Mouse (Mus musculus): ENCODE measurements at regions not wholly inside any gene's neighbourhood (a gene's known extent, or its start where the extent isn't known, plus 50 kb on each side); places are given as distances from the start of the nearest gene placed in this dataset.

GRCm38 (mm10) chr12:77085244-77085643 lies 123.2 kb upstream of the Max start:
- WGBS: 59% methylated on average over 7 of the region's 7 CpGs
- no peak for TF ChIP-seq POLR2A (IDR thresholded peaks at IDR 0.05; ENCODE audit: borderline replicate concordance, extremely low read depth, low read depth, low read length)
- no peak for TF ChIP-seq CTCF (IDR thresholded peaks at IDR 0.05; ENCODE audit: insufficient read depth, low read length)
- DNase-seq: no peak
- H3K4me3 ChIP-seq (replicated peaks; ENCODE audit: extremely low read depth, low read depth, low read length): no peak overlapping the region
- no peaks in the 10 kb centered on the region for H3K4me1 ChIP-seq (ENCODE audit: control insufficient read depth, insufficient read depth, low read length)

DNA sequence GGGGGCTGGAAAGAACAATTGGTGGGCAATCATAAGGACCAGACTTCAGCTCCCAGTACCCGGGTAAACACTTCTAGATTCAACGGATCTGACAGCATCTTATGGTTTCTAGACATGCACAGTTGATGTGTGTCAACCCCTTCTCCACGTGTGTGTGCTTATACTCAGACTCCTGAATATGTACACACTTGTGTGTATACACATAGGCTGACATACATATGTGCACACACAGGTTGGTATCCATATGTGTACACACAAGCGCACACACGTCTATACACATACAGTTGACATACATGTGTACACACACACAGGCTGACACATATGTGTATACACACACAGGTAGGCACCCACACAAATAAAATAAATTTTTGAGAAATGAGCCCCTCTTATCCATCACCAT lies 122.7 kb upstream of the Max start:
- Histone ChIP-seq H3K4me1 (ENCODE audit: control insufficient read depth, insufficient read depth, low read length) (no peaks in the 10 kb centered on the region), H3K4me3 (replicated peaks; ENCODE audit: extremely low read depth, low read depth, low read length) (no peak overlapping the region)
- TF ChIP-seq CTCF (IDR thresholded peaks at IDR 0.05; ENCODE audit: insufficient read depth, low read length) (no peak), POLR2A (IDR thresholded peaks at IDR 0.05; ENCODE audit: borderline replicate concordance, extremely low read depth, low read depth, low read length) (no peak)
- 81% methylated on average over 5 of the region's 5 CpGs for WGBS
- no peak for DNase-seq

DNA sequence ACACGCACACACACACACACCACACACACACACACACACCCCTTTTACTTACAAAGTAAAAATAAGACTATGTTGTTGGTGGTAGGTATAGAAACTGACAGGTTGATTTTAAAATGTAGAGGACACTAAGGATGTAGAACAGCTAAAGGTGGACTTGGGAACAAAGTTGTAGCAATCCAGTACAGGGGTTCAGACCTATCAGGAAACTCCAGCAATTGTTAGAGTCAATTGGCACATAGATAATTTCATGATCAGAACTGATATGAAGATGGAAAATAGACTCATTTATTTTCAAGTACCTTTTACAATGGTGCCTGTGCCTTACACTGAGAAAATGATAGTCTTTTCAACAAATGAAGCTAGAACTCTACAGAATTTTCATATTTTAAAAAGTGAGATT lies 122.3 kb upstream of the Max start:
- 83% methylated on average over 1 of the region's 1 CpGs for whole genome bisulfite sequencing
- no peak for TF ChIP-seq POLR2A (IDR thresholded peaks at IDR 0.05; ENCODE audit: borderline replicate concordance, extremely low read depth, low read depth, low read length)
- TF ChIP-seq CTCF (IDR thresholded peaks at IDR 0.05; ENCODE audit: insufficient read depth, low read length): no peak

DNA sequence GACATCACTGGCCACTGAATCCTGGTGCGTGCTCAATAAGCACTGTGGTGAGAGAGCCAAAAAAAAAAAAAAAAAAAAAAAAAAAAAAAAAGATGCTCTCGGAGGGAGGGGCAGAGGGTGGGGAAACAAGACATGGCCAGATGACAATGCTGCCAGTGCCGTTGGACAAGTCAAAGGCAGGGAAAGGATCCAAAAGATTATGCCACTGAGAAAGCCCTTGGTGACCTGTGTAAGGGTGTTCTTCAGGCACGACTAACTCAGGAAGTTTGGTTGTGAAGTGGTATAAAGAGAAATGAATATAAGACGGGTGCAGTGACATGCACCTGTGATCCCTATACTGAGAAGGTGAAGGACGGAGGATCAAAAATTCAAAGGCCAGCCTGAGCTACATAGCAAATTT lies 121.8 kb upstream of the Max start:
- no peak for TF ChIP-seq POLR2A (IDR thresholded peaks at IDR 0.05; ENCODE audit: borderline replicate concordance, extremely low read depth, low read depth, low read length)
- TF ChIP-seq CTCF (IDR thresholded peaks at IDR 0.05; ENCODE audit: insufficient read depth, low read length): no peak
- Histone ChIP-seq H3K4me3 (replicated peaks; ENCODE audit: extremely low read depth, low read depth, low read length) (no peak overlapping the region), H3K4me1 (ENCODE audit: control insufficient read depth, insufficient read depth, low read length) (no peaks in the 10 kb centered on the region)
- no peak for DNase-seq
- WGBS: 64% methylated on average over 6 of the region's 6 CpGs

More for the DNA sequence above, 122.3 kb upstream of the Max start:
- no peak overlapping the region for H3K4me3 ChIP-seq (replicated peaks; ENCODE audit: extremely low read depth, low read depth, low read length)
- no peak for DNase-seq
- H3K4me1 ChIP-seq (ENCODE audit: control insufficient read depth, insufficient read depth, low read length): no peaks in the 10 kb centered on the region

DNA sequence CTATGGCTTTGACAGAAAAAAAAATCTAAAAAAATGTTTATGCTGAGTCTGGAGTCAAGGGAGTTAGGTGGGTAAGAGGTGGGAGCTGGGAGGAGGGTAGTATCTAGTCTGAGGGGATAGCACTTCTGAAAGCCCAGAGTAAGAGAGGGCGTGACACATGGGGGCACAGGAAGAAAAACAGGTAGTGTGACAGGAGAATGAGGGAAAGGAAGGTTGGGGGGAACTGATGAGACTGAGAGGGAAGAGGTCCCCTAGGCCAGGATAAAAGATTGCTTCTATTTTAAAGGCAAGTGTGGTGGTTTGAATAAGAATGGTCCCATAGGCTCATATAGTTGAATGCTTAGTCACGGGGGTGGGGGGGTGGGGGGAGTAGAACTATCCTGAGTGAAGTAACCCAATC lies 119.8 kb upstream of the Max start:
- TF ChIP-seq POLR2A (IDR thresholded peaks at IDR 0.05; ENCODE audit: borderline replicate concordance, extremely low read depth, low read depth, low read length) (no peak), CTCF (IDR thresholded peaks at IDR 0.05; ENCODE audit: insufficient read depth, low read length) (no peak)
- WGBS: 98% methylated on average over 2 of the region's 2 CpGs
- H3K4me3 ChIP-seq (replicated peaks; ENCODE audit: extremely low read depth, low read depth, low read length): no peak overlapping the region

DNA sequence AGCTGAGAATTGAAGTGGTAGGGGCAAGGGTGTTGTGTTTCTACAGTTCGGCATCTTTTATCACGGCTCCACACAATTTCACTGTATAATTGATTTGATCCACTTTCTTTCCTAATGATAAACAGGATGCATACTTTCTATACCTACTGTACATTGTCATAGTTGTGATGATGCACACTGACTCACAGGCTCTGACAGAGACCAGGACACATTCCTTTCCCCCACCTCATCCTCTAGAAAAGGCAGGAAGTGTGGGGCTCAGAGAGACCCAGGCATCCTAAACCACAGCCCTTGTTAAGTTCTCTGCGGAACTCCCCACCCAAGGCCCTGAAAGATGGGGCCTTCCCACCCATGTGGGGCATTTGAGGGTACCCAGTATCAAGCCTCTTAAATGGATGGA lies 117.5 kb upstream of the Max start:
- no peaks in the 10 kb centered on the region for H3K4me1 ChIP-seq (ENCODE audit: control insufficient read depth, insufficient read depth, low read length)

More for the DNA sequence above, 119.8 kb upstream of the Max start:
- H3K4me1 ChIP-seq (ENCODE audit: control insufficient read depth, insufficient read depth, low read length): no peaks in the 10 kb centered on the region
- DNase-seq: no peak

DNA sequence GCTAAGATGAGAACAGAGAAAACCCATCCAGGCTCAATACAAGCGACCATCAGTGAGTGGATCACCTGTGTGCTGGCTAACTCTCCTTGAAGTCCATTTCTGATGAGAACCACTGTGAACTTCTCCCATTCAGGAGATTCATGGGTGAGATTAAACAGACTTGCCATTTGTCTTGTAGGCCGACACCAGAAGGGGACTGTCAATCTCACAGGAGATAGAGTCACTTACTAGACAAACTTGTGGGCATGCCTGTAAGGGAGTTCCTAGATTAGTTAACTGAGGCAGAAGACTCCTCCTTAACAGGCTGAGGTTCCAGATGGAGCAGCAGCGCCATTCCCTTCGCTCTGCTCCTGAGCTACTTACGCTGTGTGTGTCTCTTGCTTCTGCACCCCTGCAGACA lies 114.7 kb upstream of the Max start:
- TF ChIP-seq CTCF (IDR thresholded peaks at IDR 0.05; ENCODE audit: insufficient read depth, low read length): no peak
- TF ChIP-seq POLR2A (IDR thresholded peaks at IDR 0.05; ENCODE audit: borderline replicate concordance, extremely low read depth, low read depth, low read length): no peak
- Histone ChIP-seq H3K4me3 (replicated peaks; ENCODE audit: extremely low read depth, low read depth, low read length) (no peak overlapping the region), H3K4me1 (ENCODE audit: control insufficient read depth, insufficient read depth, low read length) (no peaks in the 10 kb centered on the region)
- no peak for DNase-seq
- 87% methylated on average over 5 of the region's 5 CpGs for WGBS

More for the DNA sequence above, 117.5 kb upstream of the Max start:
- no peak for TF ChIP-seq POLR2A (IDR thresholded peaks at IDR 0.05; ENCODE audit: borderline replicate concordance, extremely low read depth, low read depth, low read length)
- no peak for TF ChIP-seq CTCF (IDR thresholded peaks at IDR 0.05; ENCODE audit: insufficient read depth, low read length)
- DNase-seq: no peak
- H3K4me3 ChIP-seq (replicated peaks; ENCODE audit: extremely low read depth, low read depth, low read length): no peak overlapping the region
- WGBS: 76% methylated on average over 3 of the region's 3 CpGs

DNA sequence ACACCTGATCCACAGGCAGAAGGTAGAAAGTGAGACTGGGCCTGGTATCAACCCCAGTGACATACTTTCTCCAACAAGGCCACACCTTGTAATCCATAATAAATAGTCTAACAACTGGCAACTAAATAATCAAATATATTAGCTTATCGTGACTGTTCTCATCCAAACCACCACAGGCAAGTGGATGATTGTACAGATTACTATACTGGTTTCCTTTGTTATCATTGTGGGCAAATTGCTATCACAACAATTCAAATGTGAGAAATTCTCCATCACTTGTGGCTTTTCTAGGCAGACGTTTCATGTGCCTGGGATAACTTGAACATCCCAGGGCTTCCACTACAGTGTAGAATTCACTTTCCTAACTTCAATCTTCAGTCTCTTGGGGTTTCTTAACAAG lies 112.6 kb upstream of the Max start:
- no peak for DNase-seq
- Histone ChIP-seq H3K4me1 (ENCODE audit: control insufficient read depth, insufficient read depth, low read length) (no peaks in the 10 kb centered on the region), H3K4me3 (replicated peaks; ENCODE audit: extremely low read depth, low read depth, low read length) (no peak overlapping the region)
- TF ChIP-seq CTCF (IDR thresholded peaks at IDR 0.05; ENCODE audit: insufficient read depth, low read length): no peak
- no peak for TF ChIP-seq POLR2A (IDR thresholded peaks at IDR 0.05; ENCODE audit: borderline replicate concordance, extremely low read depth, low read depth, low read length)
- WGBS: 75% methylated on average over 2 of the region's 2 CpGs

- WGBS: 70% methylated on average over 1 of the region's 1 CpGs
- no peak overlapping the region for H3K4me3 ChIP-seq (replicated peaks; ENCODE audit: extremely low read depth, low read depth, low read length)
These were observed 109.7 kb upstream of the Max start for GRCm38 (mm10) chr12:77071700-77072099.

DNA sequence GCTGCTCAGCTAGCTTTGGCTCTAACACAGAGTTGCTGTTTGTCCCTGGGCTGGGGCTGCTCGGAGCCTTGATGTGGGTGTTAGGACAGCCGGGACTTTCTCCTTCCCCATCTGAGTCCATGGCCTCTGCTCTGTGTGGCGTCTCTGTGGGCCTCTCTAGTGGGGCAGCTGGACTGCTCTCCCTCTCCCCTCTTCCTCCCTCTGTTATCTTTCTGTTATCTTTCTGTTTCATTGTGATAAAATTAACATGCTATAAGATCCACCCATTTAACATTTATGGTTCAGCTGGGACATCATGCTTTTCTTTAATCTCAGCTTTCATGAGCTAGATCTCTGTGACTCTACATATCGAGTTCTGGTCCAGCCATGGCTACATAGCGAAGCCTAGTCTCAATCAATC lies 105.9 kb upstream of the Max start:
- DNase-seq: no peak
- 83% methylated on average over 5 of the region's 5 CpGs for WGBS
- TF ChIP-seq CTCF (IDR thresholded peaks at IDR 0.05; ENCODE audit: insufficient read depth, low read length): no peak

More at GRCm38 (mm10) chr12:77071700-77072099, 109.7 kb upstream of the Max start:
- no peak for TF ChIP-seq POLR2A (IDR thresholded peaks at IDR 0.05; ENCODE audit: borderline replicate concordance, extremely low read depth, low read depth, low read length)
- TF ChIP-seq CTCF (IDR thresholded peaks at IDR 0.05; ENCODE audit: insufficient read depth, low read length): no peak
- no peak for DNase-seq
- no peaks in the 10 kb centered on the region for H3K4me1 ChIP-seq (ENCODE audit: control insufficient read depth, insufficient read depth, low read length)

More for the DNA sequence above, 105.9 kb upstream of the Max start:
- Histone ChIP-seq H3K4me1 (ENCODE audit: control insufficient read depth, insufficient read depth, low read length) (no peaks in the 10 kb centered on the region; the same call in 1 of the 2 replicates), H3K4me3 (replicated peaks; ENCODE audit: extremely low read depth, low read depth, low read length) (no peak overlapping the region)
